Mouse (Mus musculus) heart, adult 8-10 months (tissue): ENCODE results near the gene Ube4b. TPM values are rescaled to one million over a fixed set of nuclear protein-coding genes. Genes with fewer than 3 reads are reported as not detected.
A peak's percentile ranks its signal among the peaks of the same experiment; 100 is the strongest.
"Not testable (repeated sequence)": the region's sequence is repeated elsewhere in the genome, so short reads cannot be mapped to it uniquely, and the experiment has no call there.

Experiments used
- DNase-seq: peaks from one replicate; pipeline ENCODE4 v3.0.0; 2022; ENCODE audit warnings: low spot score
- total RNA-seq, 4 experiments: library from RNA; stranded (reverse); gene quantifications; 2 replicates each; pipeline ENCODE4 v1.2.4; 2022

Gene Ube4b
- total RNA-seq: 10 to 100 TPM; 40.6 to 46.8 (median 42.6) TPM

GRCm38 (mm10) chr4:149426325-149427199, at the start of gene Ube4b:
TSS of gene Ube4b (minus strand) at chr4:149426749.
- DNase-seq: peak; percentile 91

GRCm38 (mm10) chr4:149475096-149475495, 48.5 kb upstream of the Ube4b start:
- DNase-seq: no peak

GRCm38 (mm10) chr4:149469557-149469956, 43.0 kb upstream of the Ube4b start:
- DNase-seq: no peak

- no peak for DNase-seq
Measured at GRCm38 (mm10) chr4:149463435-149463950, 36.9 kb upstream of the Ube4b start.

DNA sequence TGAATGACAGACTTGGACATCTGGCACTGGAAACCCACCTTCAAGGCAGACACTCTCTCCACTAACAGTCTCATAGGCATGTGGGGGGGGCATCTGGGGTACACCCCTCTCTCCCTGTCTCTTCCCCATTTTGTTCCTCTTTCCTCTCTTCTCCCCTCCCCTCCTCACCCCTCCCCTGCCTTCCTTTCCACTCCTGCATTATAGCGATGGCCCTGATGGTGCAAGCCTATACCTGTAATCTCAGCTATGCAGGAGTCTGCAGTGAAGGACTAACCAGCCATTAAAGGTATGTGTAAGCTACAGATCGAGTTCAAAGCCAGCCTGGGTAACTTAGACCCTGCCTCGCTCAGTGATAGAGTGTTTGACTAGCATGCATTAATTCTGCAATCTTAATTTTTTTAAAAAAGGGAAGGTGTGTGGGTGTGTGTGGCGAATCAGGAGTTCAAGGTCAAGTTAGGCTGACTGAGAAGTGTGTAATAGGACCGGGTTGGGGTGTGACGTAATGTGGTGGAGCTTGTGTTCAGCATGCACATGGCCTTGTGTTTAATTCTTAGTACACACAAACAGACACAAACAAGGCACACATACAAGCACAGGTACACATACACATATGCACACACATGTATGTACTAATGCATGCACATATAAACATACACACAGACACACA, 35.9 kb upstream of the Ube4b start:
- DNase-seq: no peak

DNA sequence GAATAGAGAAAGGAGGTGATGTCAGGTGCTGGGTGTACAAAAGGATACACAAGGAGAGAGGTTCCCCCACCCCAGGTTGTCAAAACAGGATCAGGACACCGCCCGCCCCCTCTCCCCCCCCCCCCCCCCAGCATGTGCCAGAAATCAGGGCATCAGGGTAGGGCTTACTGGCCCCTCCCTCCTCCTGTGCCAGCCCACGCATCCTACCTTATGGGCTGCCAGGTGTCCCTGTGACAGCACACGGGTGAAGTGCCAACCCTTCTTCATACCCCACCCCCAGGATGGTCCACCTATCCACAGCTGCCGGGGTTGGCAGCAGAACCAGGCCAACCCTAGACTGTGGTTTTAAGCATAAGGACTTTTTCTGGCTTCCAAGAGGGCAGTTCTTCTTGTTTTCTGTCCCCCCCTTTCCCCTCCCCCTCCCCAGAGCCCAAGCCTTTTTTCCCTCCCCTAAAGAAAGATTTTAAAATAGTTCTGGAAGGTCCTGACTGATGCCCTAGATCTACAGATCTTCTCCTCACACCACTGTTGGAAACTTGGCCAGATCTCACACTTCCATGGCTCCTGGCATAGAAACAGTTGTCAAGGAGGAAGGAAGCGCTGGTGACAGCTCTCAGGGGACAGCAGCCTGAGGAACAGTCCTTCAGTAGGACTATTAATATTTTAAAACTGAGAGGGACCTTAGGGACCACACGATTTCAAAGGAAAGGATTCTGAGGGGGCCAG, 35.2 kb upstream of the Ube4b start:
- DNase-seq: peak; percentile 33

DNA sequence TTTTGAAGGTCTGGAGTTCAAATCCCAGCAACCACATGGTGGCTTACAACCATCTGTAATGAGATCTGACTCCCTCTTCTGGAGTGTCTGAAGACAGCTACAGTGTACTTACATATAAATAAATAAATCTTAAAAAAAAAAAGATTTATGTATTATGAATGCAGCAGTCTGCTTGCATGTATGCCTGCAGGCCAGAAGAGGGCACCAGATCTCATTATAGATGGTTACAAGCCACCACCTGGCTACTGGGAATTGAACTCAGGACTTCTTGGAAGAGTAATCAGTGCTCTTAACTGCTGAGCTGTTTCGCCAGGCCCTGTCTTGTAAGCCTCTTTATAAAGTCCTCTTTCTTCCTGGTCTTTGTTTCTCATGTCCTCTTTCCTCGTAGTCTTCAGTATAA, 33.9 kb upstream of the Ube4b start:
- not testable (repeated sequence) for DNase-seq

DNA sequence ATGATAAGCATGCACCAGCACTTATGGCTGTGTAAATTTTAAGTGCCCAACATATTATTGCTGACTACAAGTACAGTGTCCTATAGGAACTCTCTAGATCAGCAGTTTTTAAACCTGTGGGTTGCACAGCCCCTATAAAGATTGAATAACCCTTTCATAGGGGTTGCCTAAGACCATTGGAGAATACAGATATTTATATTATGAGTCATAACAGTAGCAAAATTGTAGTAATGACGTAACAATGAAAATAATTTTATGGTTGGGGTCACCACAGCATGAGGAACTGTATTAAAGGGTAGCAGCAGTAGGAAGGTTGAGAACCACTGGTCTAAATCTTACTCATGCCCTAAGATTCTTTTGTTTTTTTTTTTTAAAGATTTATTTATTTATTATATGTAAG, 32.9 kb upstream of the Ube4b start:
- no peak for DNase-seq

- no peak for DNase-seq
Measured at GRCm38 (mm10) chr4:149458526-149458925, 32.0 kb upstream of the Ube4b start.

GRCm38 (mm10) chr4:149457831-149458430, 31.4 kb upstream of the Ube4b start:
- DNase-seq: peak; percentile 78

GRCm38 (mm10) chr4:149457163-149457562, 30.6 kb upstream of the Ube4b start:
- DNase-seq: not testable (repeated sequence)

DNA sequence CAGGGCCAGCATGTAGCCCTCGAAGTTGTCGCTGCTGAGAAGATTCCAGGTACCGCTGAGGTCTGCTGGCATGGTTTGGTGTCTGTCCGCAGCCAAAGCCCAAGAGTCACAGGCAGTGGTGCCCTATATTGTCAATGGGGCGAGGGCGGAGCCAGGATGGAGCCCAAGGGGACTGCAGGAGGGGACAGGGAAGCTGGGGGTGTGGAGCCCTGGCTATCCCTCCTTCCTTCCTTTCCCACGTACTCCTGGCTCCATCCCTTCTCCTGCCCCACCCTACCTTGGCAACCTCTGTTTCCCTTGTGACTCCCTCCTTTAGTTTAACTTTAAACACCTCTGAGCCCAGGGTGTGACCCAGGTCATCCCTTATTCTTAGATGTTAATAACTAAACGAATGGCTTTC, 28.3 kb upstream of the Ube4b start, which contains the start of gene Rbp7:
Gene Rbp7, minus strand, starts transcription at position 100 of the 400 bp plus-strand sequence.
- DNase-seq: peak; percentile 58

DNA sequence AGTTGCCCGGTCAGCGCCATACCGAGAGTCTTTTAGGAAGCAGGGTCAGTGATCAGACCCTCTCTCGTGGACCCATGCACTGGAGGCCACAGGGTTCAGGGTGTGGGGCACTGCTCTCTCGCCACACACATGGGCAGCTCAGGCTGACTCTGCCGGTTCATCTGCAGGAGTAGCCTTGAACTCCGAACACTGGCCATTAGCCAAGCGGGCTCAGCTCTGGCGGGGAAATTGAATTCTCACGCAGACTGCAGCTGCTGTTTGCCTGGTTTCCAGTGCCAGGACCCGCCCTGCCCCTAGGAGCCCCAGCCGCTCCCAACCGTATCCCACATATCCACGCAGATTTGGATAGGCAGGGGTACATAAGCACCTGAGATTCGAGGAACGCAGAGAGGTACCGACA, 27.7 kb upstream of the Ube4b start:
- no peak for DNase-seq

- DNase-seq: peak; percentile 37
Measured at GRCm38 (mm10) chr4:149453656-149454055, 27.1 kb upstream of the Ube4b start.

- DNase-seq: no peak
Measured at GRCm38 (mm10) chr4:149450636-149451035, 24.1 kb upstream of the Ube4b start.

GRCm38 (mm10) chr4:149446309-149446708, 19.8 kb upstream of the Ube4b start:
- DNase-seq: no peak

GRCm38 (mm10) chr4:149445868-149446267, 19.3 kb upstream of the Ube4b start:
- peak; percentile 37 for DNase-seq

GRCm38 (mm10) chr4:149444964-149445701, 18.6 kb upstream of the Ube4b start:
- DNase-seq: peak; percentile 90

- no peak for DNase-seq
Measured at GRCm38 (mm10) chr4:149444465-149444864, 17.9 kb upstream of the Ube4b start.

DNA sequence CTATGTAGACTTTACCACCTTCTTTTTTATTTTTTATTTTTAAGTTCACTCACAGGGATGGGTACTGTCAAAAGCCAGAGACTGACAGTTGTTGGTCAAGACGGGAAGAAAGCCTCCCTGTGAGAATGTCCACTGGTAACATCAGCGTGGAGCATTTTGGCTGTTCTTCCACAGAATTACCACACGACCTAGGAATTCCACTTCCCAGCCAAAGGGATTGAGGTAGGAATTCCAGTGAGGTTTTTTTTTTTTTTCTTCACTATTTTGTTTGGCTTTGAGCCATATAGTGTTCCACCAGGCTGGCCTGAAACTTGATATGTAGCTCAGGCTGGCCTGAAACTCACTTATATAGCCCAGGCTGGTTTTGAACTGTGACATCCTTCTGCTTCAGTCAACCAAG, 15.9 kb upstream of the Ube4b start:
- DNase-seq: no peak

- no peak for DNase-seq
Measured at GRCm38 (mm10) chr4:149440576-149440975, 14.0 kb upstream of the Ube4b start.
